Mouse (Mus musculus): ENCODE data around the gene 2010111I01Rik.
"Not testable (repeated sequence)": the region's sequence is repeated elsewhere in the genome, so short reads cannot be mapped to it uniquely, and the experiment has no call there.

The 2010111I01Rik gene

DNA sequence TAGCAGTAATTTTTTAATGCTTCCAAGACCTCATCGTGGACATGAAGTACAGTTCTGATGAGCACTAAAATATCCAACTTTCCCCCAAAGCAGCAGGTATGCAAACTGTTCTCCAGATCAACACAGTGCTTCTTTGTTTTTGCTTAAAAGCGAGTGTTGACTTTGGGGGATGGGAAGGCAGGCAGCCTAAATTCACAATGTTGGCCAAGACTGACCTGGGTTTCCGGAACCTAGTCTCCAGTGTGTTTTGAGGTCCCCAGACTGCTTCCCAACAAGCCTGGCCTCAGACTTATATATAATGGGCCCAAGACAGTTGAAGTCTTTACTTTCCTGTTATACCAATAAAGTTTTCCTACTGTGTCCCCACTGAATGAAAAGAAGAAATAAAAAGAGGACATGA is 359.6 kb downstream of the 2010111I01Rik start:
- no peak for DNase-seq

DNA sequence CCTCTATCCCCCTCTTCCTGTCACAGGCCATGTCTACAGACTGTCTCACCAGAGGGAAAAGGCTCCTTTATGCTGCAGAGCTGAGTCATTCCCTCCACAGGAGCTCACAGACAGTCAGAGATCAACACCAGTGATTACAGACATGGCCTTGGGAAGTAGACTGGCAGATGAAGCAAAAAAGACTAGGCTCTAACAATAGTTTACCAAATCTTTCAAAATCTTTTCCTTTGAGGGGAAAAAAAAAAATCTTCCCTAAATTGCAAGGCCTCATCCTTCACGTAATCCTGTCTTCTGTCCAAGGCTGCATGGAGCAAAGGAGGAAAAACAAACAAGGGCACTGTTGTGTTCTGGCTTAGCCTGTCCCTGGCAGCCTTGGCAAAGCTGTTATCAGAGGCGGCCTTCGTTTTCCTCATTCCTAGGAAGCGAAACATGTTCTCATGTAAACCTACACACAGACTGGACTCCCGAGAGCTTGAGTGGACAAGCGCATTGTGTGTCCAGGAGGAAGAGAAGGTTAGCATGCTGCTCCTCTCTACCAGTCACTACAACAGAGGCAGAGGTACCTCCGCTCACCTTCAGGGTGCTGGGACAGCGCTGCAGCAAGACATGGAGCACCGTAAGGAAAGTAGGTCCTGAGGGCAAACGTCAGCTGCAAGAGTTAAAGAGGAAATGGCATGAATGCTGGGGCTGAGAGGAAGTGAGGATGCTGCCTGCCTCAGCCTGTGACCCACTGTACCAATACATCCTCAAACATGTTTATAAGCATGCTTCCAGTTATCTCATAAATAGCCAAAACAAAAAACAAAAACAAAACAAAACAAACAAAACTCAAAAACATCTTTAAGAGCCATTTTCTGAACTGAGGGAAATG is 360.5 kb downstream of the 2010111I01Rik start:
- no peak for DNase-seq

DNA sequence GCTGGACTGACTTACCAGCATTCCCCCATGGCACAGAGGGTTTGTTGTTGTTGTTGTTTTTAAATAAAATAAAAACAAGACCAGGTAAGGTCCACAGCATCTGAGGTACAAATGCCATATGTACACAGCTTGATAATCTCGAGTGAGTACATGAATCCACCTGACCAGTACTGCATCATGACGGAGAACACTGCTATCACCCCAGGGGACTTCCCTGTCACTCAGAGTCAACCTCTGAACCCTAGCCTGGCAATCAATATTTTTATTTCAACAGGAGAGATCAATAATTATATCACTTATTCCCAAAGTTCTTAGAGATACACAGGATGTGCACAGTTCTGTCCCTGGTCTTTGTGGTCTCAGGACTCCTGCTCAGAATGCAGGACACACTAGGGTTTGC is 361.3 kb downstream of the 2010111I01Rik start:
- no peak for DNase-seq

DNA sequence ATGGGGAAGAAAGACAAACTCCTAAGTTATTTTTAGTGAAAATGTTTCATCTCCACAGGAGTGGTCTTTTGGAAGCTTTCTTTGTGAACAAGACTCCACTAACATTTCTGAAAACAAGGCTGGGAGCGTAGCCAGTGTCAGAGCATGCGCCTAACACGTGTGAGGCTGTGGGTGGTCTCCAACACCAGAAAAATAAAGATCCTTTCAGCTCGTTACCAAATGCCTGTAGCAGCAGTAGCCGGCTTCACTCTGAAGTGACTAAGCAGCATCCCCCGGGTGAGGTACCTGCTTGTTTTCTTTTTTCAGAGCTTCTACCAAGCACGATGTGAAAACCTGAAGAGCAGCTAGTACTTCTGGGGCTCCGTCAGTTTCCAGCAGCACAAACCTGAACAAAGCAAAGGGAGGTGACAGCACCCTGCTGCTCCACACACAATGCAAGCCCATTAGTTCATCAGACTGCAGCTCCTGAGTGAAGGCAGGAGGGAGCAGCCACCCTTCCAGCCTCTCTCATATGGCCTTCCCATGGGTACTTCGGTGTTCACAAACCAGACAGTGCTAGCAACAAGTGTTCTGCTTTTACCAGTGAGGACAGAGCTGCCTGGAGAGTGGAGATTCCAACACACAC is 365.7 kb downstream of the 2010111I01Rik start:
- DNase-seq = no peak

DNA sequence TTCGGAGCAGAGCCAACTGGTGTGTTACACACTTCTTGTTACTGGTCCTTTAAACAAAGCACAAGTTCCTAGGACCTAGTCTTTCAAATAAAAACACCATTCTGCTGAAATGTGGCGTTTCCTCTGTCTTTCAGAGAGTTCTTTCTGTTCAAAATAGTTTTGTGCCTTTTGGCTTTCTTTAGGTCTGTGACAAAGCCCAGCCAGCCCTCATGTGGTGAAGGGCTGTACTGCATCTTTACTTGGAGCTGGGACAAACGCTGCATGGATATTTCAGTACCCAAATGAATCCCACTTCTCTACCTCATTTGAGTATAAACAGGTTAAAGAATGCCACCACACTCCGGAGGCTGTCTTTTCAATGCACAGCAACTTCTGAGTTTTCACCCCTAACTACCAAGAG is 366.7 kb downstream of the 2010111I01Rik start:
- DNase-seq = peak; percentile 74

DNA sequence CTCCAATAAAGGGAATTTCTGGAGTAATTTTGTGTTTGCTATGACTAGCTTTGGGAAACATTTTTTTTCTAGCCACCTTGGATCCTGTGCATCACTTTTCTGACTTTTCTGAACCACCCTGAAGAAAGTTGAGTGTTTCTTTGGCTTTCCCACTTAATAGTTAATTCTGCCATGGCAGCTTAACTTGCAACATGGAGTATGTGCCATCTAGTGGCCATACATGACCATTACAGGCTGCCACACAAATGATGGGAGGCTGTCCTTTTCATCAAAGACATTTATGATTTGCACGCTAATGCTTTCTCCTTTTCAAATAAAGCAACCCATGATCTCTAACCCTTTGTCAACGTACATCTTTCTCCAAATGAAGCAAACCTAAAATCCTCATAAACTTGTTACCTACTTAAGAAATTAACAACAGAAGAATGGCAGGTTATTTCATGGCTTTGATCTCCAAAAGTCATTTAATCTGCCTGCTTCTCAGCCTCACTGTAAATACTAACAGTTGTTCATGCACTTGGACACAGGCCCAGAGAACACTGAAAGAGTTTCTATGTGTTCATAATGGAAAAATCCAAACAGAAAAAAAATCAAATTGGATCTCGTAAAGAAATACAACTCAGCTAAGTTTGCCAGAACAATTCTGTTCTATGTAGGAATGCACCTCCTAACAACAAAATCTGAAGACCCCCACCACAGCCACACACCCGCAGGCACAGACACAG is 368.0 kb downstream of the 2010111I01Rik start:
- DNase-seq = peak; percentile 65

DNA sequence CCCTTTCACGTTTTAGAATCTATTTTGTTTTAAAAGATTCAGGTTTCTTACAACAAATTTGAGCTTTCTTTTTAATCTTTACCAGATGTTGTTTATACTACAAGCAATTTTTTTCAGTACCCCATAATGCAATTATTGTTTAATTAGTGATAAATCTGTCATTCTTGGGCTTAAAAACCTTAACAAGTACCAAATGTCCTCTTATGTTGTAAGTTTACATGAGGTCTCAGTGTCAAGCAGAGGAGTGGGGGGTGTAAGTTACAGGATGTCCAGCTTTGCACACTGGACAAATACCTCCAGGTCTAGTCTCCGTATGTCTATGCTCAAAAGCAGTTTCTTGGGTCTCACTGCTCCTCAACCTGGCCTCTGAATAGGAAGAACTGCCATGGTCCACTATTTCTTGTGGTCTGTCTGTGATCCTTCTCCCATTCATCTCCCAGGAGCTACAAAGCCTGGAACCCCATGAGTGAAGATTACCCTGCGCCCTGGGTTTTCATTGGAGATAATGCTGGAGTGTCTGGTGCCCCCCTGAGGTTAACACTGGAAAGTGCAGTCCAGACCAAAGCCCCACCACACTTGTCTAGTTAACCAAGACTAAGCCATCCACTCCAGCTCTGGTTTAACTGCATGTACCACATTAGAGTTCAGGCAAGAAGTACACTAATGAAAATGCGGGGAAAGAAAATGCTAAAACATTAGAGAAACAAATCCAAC is 370.9 kb downstream of the 2010111I01Rik start:
- DNase-seq = peak; percentile 38

DNA sequence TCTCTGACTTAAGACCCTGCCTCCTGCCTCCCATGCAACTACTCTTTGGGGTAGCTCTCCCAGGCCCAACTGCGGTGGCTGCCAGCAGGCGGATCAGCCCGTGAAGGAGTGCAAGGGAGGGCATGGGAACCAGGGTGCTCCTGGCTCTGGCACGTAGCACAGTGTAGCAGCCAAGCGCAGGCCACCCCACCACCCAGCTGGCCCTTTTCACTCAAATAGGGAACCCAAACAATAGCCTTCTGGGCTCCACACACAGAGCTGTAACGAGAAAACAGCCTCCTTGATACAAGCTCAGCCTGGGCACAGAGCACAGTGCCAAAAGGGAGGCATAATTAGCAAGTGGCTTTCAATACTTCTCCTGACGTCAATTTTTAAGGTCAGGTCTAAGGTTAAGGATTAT is 371.6 kb downstream of the 2010111I01Rik start:
- no peak for DNase-seq

DNA sequence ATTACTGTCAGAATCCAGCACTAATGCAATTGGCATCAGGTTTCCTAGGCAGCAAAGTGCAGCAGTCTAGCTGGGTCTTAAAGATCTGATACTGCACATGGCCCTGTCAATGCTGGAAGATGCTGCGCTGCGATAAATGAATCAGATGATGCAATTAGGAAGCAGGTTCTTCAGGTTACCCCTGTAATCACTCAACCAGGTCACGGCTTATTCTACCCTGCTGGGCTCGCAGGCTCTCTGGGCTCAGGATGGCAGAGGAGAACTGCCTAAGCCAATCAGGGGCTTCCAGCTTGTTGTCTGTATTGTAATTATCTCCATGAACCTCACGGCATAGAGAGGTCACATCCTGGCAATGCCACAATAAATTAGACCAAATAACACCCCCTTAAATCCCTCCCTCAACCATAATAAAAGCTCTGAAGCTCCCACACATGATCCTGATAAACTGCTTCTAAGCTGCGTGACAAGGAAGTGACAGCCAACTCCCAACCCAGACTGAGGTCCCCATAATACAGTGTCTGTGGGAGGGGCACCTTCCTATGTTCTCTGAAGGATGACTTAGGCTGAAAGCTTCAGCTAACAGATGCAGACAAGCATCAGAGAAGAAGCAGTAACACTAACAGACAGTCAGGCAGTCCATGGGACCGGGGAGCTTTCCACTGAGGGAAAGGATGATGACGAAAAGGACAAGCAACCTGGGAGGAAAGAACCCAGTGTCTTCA is 372.7 kb downstream of the 2010111I01Rik start:
- DNase-seq = no peak

DNA sequence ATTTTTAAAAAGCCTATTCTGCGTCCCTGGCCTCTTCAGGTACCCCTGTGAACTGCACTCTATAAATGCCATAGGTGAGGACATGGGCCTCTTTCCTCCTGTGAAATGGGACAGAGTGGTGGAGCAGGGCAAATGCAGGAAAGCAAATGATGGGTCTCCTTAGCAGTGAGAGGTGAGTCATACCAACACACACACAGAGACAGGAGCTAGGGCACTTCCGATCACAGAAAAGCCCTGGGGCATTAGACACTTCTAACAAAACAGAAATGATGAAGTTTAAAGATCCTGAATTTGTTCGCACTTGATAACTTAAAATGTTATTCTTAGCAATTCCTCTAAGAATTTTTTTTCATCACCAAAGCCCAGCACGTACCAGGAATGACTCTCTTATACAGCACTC is 375.3 kb downstream of the 2010111I01Rik start:
- no peak for DNase-seq

DNA sequence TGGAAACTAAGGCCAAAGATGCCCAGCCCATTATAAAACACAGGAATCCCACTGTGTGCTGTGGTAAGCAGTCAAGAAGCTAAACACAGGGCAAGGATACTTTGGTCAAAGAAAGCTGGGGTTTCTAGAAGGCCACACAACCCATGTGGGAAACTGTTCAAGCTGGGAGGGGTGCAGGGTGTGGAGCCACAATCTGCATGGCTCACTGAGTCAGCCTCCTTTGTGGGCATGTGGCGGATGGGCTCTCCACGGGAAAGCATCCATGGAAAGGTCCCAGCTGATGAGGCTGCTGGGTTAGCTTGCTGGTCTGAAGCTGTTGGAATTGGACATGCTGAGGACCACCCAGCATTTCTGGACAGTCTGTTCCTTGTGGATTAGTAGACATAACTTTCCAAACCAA is 378.1 kb downstream of the 2010111I01Rik start:
- DNase-seq = no peak

DNA sequence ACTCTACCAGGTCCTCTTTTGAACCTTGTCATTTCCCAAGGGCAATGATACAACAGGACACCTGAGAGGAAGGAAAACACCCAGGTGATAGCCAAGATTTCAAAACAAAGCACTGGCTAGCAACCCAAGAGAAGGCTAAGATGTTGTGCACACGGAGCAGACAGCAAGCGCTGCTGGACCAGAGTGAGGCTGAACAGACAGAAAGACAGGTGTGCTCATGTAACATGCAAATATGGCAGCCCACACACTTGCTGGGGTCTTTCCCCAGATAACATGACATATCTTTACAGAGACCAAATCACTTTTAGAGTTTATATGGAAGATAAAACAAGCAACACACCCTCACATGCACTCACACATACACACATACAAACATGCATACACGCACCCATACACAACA is 379.8 kb downstream of the 2010111I01Rik start:
- no peak for DNase-seq

DNA sequence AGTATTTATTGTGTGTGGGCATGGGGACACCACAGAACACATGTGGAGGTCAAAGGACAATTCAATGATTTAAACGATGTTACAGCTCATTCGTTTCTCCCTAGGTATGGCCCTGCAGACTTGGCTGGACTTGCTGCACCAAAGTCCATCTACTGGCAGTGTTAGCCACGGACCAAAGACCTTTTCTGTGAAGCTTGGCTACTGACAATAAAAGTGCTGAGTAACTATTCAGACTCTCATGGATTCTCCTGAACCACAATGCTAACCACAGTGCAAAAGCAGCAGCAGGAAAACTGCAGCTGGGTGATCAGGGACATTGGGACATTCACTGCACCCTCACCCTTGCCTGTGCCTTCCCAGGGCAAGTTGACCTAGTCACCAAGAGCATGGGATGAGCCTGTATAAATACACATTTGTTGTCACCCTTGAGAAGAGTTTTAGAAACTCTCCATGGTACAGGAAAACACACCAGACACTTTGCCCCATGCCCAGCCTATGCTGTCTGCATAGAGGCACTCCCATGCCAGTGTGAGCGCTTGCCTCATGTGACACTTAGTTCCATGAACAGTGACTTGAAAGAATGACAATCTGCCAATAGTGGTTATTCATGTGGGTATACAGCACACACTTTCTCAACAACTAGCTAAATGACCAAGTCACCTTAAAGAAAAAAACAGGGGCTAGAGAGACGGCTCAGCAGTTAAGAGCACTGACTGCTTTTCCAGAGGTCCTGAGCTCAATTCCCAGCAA is 381.0 kb downstream of the 2010111I01Rik start:
- no peak for DNase-seq

DNA sequence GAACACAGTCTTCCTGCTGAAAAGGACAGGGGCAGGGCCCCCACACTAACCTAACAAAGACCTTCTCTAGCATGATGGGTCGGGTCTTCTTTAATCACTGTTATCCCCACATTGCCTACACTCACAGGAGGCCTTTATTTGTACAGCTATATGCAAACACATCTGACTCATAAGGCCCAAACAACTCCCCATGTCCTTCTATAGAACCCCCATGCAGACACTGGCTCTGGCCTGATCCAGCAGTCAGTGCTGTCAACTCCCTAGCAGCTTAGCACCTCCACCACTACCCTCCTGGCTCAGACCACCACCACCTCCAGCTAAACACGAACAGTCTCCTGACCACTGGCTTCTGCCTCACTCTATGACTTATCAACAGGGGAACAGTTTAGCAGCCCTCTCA is 382.9 kb downstream of the 2010111I01Rik start:
- no peak for DNase-seq

DNA sequence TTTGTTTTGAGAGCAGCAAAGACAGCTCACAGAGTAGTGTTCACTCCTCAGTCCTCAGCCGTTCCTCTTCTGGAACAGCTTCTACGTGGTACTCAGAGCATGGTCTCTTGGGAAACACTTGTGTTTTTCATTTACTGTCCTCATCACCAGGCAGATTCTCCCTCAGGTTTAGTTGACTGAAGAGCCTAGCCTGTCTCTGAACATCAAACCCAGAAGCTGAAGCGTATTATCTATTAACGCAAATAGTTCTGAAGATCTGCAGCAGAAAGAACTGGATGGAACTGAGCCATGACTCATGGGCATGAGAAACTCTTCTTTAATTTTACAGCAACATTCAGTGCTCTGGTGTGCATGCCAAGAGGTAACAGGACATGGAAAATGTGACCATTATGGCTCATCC is 385.4 kb downstream of the 2010111I01Rik start:
- DNase-seq = no peak

DNA sequence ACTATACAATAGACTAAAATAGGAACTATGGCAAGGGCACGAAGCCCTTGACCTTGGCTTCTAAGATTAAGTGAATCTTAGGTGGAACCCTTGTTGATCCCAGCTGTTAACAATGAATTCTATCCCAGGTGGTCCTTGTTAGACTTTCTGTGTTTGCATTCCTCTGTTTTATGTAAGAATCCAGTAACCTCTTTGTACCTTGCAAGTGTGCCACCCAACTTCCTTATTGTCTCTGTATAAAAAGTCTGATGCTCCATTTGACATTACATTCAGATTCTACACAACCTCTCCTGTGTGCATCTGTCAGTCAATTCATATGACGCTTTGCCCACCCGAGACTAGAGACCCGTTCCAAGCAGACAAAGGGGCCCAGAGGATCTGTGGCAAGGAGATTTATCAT is 388.6 kb downstream of the 2010111I01Rik start:
- DNase-seq = not testable (repeated sequence)

DNA sequence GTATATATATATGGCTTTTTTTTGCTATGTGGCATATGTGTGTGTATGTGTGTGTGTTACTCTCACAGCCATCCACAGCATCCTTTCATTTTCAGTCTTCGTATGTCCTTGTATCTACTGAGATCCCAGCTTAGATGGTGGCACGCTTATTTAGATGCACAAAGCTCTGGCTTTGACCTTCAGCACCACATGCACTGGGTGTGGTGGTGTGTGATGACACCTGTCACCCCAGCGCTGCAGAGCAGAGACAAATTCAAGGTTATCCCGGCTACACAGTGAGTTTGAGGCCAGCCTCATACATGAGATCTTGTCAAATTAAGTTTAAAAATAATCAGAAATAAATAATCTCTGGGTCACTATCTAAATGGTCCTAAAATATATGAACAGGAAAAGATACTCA is 391.4 kb downstream of the 2010111I01Rik start:
- no peak for DNase-seq

DNA sequence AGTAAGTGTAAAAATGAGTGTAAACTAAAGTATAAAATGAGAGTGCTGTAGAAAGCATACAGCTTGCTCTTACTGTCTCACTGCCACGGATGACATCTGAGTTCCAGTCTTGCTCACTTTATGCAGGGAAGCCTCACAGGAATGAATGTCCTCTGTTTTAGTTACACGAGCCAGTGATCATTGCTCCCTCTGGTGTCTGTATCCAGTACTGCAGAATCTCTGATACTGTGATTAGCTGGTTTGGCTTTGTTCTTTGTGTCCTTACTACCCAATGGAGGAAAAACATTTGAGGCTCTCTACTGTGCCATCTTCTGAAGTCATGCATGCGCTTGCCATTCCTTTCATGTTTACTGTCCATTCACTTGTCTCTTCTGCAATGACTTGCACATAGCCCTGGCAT is 391.9 kb downstream of the 2010111I01Rik start:
- DNase-seq = peak; percentile 54

DNA sequence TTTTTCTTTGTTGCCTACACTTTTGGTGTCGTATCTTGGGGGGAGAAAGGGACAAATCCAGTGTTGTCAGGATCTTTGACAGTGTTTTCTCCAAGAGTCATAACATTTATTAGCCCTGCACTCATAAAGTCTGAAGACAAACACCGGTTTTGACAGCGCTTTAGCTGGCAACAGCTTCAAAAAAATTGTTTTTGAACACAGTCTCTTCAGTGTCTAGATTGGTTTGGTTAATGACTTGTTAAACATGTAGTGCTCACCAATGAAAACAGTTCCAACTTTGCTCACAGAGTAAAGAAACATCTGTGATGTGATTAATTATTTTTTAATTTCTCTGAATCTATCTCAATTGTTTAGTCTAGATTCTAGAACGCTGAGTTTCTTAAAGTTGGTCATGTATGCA is 394.7 kb downstream of the 2010111I01Rik start:
- no peak for DNase-seq

DNA sequence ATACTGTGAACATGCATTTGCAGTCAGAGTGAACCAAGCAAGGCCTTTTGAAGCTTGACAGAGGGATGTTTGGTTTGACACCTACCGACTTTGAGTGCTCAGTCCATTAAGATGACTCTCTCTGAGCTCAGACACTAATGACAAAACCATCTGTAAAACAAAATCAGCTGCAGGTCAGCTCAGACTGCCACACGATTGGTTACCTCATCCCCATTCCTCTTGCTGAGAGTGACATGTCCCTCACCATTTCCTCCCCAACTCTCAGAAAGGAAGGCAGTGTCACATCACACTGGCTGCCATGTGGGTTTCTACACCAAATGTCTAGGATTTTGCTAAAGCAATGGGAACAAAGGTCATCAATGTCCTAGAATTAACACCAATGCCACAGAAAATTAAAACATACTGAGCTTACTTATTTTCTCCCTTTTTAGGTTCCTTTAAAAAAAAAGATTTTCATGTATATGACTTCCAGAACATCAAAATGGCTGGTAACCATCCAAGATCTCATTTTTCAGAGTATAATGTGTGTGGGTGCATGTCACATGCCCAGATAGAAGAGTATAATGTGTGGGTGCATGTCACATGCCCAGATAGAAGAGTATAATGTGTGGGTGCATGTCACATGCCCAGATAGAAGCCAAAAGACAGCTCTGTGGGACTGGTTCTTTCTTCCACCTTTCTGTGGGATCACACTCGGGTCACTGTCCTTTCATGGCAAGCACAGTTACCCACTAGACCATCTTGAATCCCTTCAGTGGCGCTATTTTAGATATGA is 395.6 kb downstream of the 2010111I01Rik start:
- DNase-seq = no peak

DNA sequence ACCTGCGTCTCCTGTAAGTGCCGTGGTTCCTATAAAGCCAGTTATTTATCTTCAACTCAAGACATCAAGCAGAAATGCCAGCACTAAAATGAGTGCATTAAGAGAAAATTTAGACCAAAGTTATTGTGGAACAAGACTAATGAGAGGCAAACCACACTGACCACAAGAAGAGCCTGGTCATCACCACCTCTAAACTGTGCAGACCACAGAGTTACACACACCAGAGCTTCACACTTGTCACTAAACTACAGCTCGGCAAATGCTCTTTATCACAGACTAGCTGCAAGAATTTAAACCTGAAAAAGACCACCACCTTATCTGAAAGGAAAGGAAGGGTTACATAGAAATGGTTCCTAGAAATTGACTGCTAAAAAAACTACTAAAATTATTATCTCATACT is 397.1 kb downstream of the 2010111I01Rik start:
- no peak for DNase-seq
